Mouse (Mus musculus) spleen, adult 2 months (tissue): ENCODE measurements around the gene Igfals.

Source experiments
- CTCF ChIP-seq: fragments of 200-500 bp; IDR thresholded peaks from 2 replicates; pipeline ENCODE4 v1.5.1; 2011; ENCODE audit warnings: mild to moderate bottlenecking, inconsistent platforms; ENCODE audit not compliant: insufficient read depth, insufficient read length, insufficient replicate concordance; ENCODE audit errors: extremely low read depth
- POLR2A ChIP-seq: fragments of 200-500 bp; IDR thresholded peaks from 2 replicates; pipeline ENCODE4 v1.6.1; 2011; ENCODE audit warnings: low read depth, low read length, inconsistent platforms

DNA sequence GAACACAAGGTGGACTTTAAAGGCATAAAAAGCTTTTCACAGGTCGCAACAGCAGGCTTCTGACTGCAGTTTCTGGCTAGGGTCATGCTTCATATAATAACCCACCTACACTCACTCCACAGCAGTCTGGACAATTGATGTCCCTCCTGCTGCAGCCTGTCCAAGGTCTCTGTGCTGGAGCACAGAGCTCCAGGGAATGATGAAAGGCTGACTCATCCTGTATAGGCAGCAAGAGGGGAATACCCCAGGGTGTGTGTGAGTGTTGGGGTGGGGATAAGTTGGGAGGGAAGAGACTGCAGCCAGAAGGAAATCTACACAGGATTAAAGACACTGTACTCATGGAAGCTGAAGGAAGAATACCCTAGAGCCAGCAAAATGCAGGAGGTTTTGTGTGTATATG is 63.7 kb downstream of the Igfals start:
- no peak for TF ChIP-seq CTCF
- TF ChIP-seq POLR2A: no peak
